In genomic region chr11:47804101-47804715, GRCm38 (mm10) we compare ENCODE assay signal across 19 mouse cellular contexts.
DNase-seq lines count a peak whose midpoint lies in the region; ATAC-seq lines count a peak whose summit lies in the region.
"Had no signal": no experiment of that assay in that cellular context is flagged by ENCODE, and none has a peak within 500 bp of the region (broad histone marks: within the 10 kb centered on the region; RNA-seq: fewer than 3 reads in every experiment).

No protein-coding gene starts in this region.

- H3K4me1 ChIP-seq in forebrain, embryonic 13.5 days: no peaks in the 10 kb centered on the region
- no peaks in the 10 kb centered on the region for H3K4me1 ChIP-seq in forebrain, embryonic 11.5 days (replicated peaks; ENCODE audit: control insufficient read depth, insufficient read depth, low read length)
- H3K4me1 ChIP-seq in forebrain, embryonic 16.5 days (replicated peaks; ENCODE audit: control insufficient read depth, insufficient read depth, low read length): no peaks in the 10 kb centered on the region
- H3K4me1 ChIP-seq: limb, embryonic 12.5 days had no signal

- no peak overlapping the region for H3K4me3 ChIP-seq in forebrain, embryonic 13.5 days
- H3K4me3 ChIP-seq in forebrain, embryonic 11.5 days (ENCODE audit: low read depth, low read length): no peak overlapping the region
- no peak overlapping the region for H3K4me3 ChIP-seq in forebrain, embryonic 16.5 days (replicated peaks; ENCODE audit: low read length)
- H3K4me3 ChIP-seq: gastrocnemius, adult 2 months; limb, embryonic 12.5 days had no signal

- H3K9me3 ChIP-seq in forebrain, embryonic 13.5 days (replicated peaks): no peaks in the 10 kb centered on the region
- H3K9me3 ChIP-seq in forebrain, embryonic 11.5 days (ENCODE audit: control insufficient read depth, low read length): no peaks in the 10 kb centered on the region
- H3K9me3 ChIP-seq in forebrain, embryonic 16.5 days (ENCODE audit: control insufficient read depth, low read length): no peaks in the 10 kb centered on the region
- H3K9me3 ChIP-seq: limb, embryonic 12.5 days had no signal

- ATAC-seq in forebrain, embryonic 13.5 days: peak; percentile 63; the same call in 1 of the 2 replicates
- no peak for ATAC-seq in forebrain, embryonic 11.5 days (replicated peaks; ENCODE audit: low FRiP score)
- ATAC-seq in forebrain, embryonic 16.5 days: peak; percentile 93
- ATAC-seq: hindbrain, embryonic 16.5 days; lung, postnatal 0 days; Patski had no signal

- no peaks in the 10 kb centered on the region for H3K27me3 ChIP-seq in forebrain, embryonic 13.5 days
- no peaks in the 10 kb centered on the region for H3K27me3 ChIP-seq in forebrain, embryonic 11.5 days (ENCODE audit: control insufficient read depth, insufficient read depth, low read length)
- H3K27me3 ChIP-seq in forebrain, embryonic 16.5 days (replicated peaks; ENCODE audit: control insufficient read depth, insufficient read depth, low read length): no peaks in the 10 kb centered on the region
- H3K27me3 ChIP-seq: limb, embryonic 12.5 days; Patski had no signal

- DNase-seq in forebrain, embryonic 11.5 days (ENCODE audit: low spot score): no peak
- DNase-seq in layer of hippocampus, adult 11-12 months (ENCODE audit: low spot score): peak; percentile 43
- DNase-seq in layer of hippocampus, adult 9-10 months (ENCODE audit: low spot score): no peak
- peak; percentile 5 to 6 for DNase-seq in layer of hippocampus, postnatal 36 days
- no peak for DNase-seq in lung, postnatal 36 days
- DNase-seq in lung, postnatal 10 days: no peak
- DNase-seq: B cell, adult 2 months; gastrocnemius, adult 2 months; heart, adult 11 months; heart, postnatal 14 days; kidney, adult 9 months; retina, postnatal 1 day had no signal

- no peak overlapping the region for H3K9ac ChIP-seq in forebrain, embryonic 13.5 days
- no peak overlapping the region for H3K9ac ChIP-seq in forebrain, embryonic 11.5 days (ENCODE audit: low read length)
- H3K9ac ChIP-seq in forebrain, embryonic 16.5 days (replicated peaks; ENCODE audit: low read depth, low read length): no peak overlapping the region
- H3K9ac ChIP-seq: limb, embryonic 12.5 days; liver, embryonic 14.5 days had no signal

- no peak overlapping the region for H3K4me2 ChIP-seq in forebrain, embryonic 13.5 days
- no peak overlapping the region for H3K4me2 ChIP-seq in forebrain, embryonic 11.5 days (ENCODE audit: low read depth, low read length, severe bottlenecking)
- no peak overlapping the region for H3K4me2 ChIP-seq in forebrain, embryonic 16.5 days (ENCODE audit: low read length)
- H3K4me2 ChIP-seq: limb, embryonic 12.5 days had no signal

- no peaks in the 10 kb centered on the region for H3K36me3 ChIP-seq in forebrain, embryonic 13.5 days (ENCODE audit: poor library complexity, severe bottlenecking)
- H3K36me3 ChIP-seq in forebrain, embryonic 11.5 days (ENCODE audit: control insufficient read depth, insufficient read depth, low read length): no peaks in the 10 kb centered on the region
- H3K36me3 ChIP-seq in forebrain, embryonic 16.5 days (ENCODE audit: control insufficient read depth, insufficient read depth): no peaks in the 10 kb centered on the region
- H3K36me3 ChIP-seq: limb, embryonic 12.5 days had no signal

- H3K27ac ChIP-seq in forebrain, embryonic 13.5 days: no peak overlapping the region
- H3K27ac ChIP-seq in forebrain, embryonic 11.5 days (ENCODE audit: low read depth, low read length): no peak overlapping the region
- H3K27ac ChIP-seq in forebrain, embryonic 16.5 days (ENCODE audit: low read length): no peak overlapping the region
- H3K27ac ChIP-seq: gastrocnemius, adult 2 months; limb, embryonic 12.5 days; liver, embryonic 14.5 days had no signal

- 88% methylated on average over 6 of the region's 6 CpGs for WGBS in forebrain, embryonic 13.5 days
- 95% methylated on average over 6 of the region's 6 CpGs for WGBS in forebrain, embryonic 11.5 days
- WGBS in forebrain, embryonic 16.5 days: 79% methylated on average over 6 of the region's 6 CpGs

Comparison
In these comparisons a context has a peak if more than half of its experiments do, and no peak if none do; other contexts are left out.
1. DNase-seq: peak in layer of hippocampus, adult 11-12 months (single experiment) and layer of hippocampus, postnatal 36 days (2 of 2); none in forebrain, embryonic 11.5 days (single experiment), layer of hippocampus, adult 9-10 months (single experiment), lung, postnatal 36 days (single experiment) and lung, postnatal 10 days (single experiment).